Mouse (Mus musculus) lung, postnatal 0 days (tissue): ENCODE data around the gene Dhrs4. TPM values are rescaled to one million over a fixed set of nuclear protein-coding genes. Genes with fewer than 3 reads are reported as not detected.

Experiments used
- ATAC-seq: fragments of 200-750 bp; cut with Nextera tagmentation; 2 replicates; pipeline ENCODE4 v1.8.0; 2017; ENCODE audit warnings: moderate library complexity
- DNase-seq: peaks from one replicate; pipeline ENCODE4 v3.0.0-alpha.2; 2016; ENCODE audit warnings: low spot score
- H3K27ac ChIP-seq: fragments of 300-500 bp; sonication (generic); 2 replicates; pipeline ENCODE4 v1.5.1; 2014; ENCODE audit warnings: antibody characterized with exemption, mild to moderate bottlenecking, low read length, mixed read lengths
- H3K27me3 ChIP-seq: fragments of 300-500 bp; sonication (generic); replicated peaks from 2 replicates; pipeline ENCODE4 v1.6.1; 2014; ENCODE audit warnings: low read length, mixed read lengths; ENCODE audit not compliant: insufficient read depth
- H3K36me3 ChIP-seq: fragments of 300-500 bp; sonication (generic); 2 replicates; pipeline ENCODE4 v1.6.1; 2014; ENCODE audit warnings: low read length, mixed read lengths; ENCODE audit not compliant: insufficient read depth
- H3K4me1 ChIP-seq: fragments of 300-500 bp; sonication (generic); 2 replicates; pipeline ENCODE4 v1.6.1; 2014; ENCODE audit warnings: antibody characterized with exemption, low read depth, low read length, mixed read lengths; ENCODE audit not compliant: insufficient read depth
- H3K4me2 ChIP-seq: fragments of 300-500 bp; sonication (generic); replicated peaks from 2 replicates; pipeline ENCODE4 v1.6.1; 2014; ENCODE audit warnings: low read depth, mild to moderate bottlenecking, low read length, moderate library complexity, mixed read lengths
- H3K4me3 ChIP-seq: fragments of 300-500 bp; sonication (generic); 2 replicates; pipeline ENCODE4 v1.5.1; 2014; ENCODE audit warnings: low read depth, low read length
- H3K9ac ChIP-seq: fragments of 300-500 bp; sonication (generic); replicated peaks from 2 replicates; pipeline ENCODE4 v1.6.1; 2014; ENCODE audit warnings: low read depth, mild to moderate bottlenecking
- H3K9me3 ChIP-seq: fragments of 300-500 bp; sonication (generic); 2 replicates; pipeline ENCODE4 v1.6.1; 2016; ENCODE audit warnings: low read length, mixed read lengths
- CTCF ChIP-seq: IDR thresholded peaks from 2 replicates; pipeline ENCODE4 v1.5.1; 2016; ENCODE audit warnings: antibody characterized with exemption, mild to moderate bottlenecking
- EP300 ChIP-seq: IDR thresholded peaks from 2 replicates; pipeline ENCODE4 v1.6.1; 2016; ENCODE audit warnings: antibody characterized with exemption, mild to moderate bottlenecking, control low read depth
- WGBS: fragments of 180-500 bp; shearing (Covaris S2); extraction: QIAGEN DNeasy Blood & Tissue Kit; methylation state at CpG from one replicate; pipeline ENCODE4 v1.1.7; 2014; 5-methylcytosine and 5-hydroxymethylcytosine counted together
- polyA plus RNA-seq: library from polyadenylated mRNA; unstranded; fragments of >200 nt; fragmentation: Nextera tagmentation; extraction: Ambion mirVana; gene quantifications from 2 replicates; pipeline ENCODE4 v1.2.1, GENCODE M21; 2015

The Dhrs4 gene
- polyA plus RNA-seq, 1 experiment from 2014 or later: 54.8 TPM

DNA sequence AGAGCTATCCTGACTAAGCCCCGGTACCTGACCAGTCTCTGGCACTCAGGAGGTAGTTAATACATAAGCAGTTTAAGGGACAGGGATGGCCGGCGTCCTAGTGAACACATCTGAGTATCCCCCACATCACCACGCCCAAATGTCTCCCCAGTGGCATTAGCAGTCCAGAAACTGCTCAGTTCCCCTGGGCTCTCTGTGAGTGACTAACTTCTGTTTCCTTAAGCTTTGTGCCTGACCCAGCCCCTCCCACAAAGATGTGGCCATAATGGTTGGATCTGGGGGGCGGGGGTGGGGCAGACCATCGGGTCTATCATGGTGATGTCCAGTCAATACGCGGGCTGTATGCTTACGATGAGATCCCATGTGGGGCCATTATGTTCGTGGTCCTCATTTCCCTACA lies 31.0 kb downstream of the Dhrs4 start:
- 73% methylated on average over 10 of the region's 10 CpGs for WGBS
- H3K4me1 ChIP-seq: no peaks in the 10 kb centered on the region
- DNase-seq (no peak), ATAC-seq (no peak)
- no peak overlapping the region for H3K27ac ChIP-seq
- H3K4me2 ChIP-seq: no peak overlapping the region
- no peaks in the 10 kb centered on the region for H3K27me3 ChIP-seq
- H3K4me3 ChIP-seq: no peak overlapping the region
- no peak for TF ChIP-seq EP300
- no peaks in the 10 kb centered on the region for H3K36me3 ChIP-seq
- no peak overlapping the region for H3K9ac ChIP-seq
- no peaks in the 10 kb centered on the region for H3K9me3 ChIP-seq

DNA sequence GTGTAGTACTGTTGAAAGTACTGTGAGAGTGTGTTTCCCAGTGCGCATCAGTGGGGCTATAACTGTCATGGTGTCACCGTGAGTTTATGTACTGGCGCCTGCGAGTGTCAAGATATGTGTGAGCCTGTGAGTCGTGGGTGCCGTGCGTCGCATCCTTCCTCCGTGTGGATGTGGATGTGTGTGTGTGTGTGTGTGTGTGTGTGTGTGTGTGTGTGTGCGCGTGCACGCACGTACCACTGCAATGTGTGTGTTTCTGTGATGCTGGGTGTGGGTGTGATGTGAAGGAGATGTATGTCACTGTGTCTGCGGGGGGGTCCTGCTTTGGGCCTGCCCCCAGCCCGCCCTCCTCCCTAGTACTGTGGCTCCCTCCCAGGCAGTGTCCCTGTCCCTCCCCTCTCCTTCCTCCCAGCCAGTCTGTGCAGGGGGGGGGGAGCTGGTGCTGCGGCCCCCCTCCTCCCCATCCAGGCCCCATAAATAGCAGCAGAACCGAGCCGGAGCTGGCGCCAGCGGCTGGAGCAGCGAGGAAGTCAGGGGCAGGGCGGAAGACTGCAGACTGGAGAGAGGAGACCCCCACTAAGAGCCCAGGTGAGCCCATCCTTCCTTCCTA lies 31.7 kb downstream of the Dhrs4 start, which contains the start of gene Cpne6:
Gene Cpne6, plus strand, starts transcription at position 321 of the 607 bp plus-strand sequence.
- ATAC-seq: no peak
- Histone ChIP-seq H3K36me3 (no peaks in the 10 kb centered on the region), H3K9me3 (no peaks in the 10 kb centered on the region), H3K4me2 (no peak within 1 kb of the TSS), H3K9ac (no peak within 1 kb of the TSS), H3K27ac (no peak within 1 kb of the TSS), H3K4me3 (no peak within 1 kb of the TSS), H3K27me3 (no peaks in the 10 kb centered on the region), H3K4me1 (no peaks in the 10 kb centered on the region)
- DNase-seq: no peak
- 77% methylated on average over 16 of the region's 22 CpGs for WGBS
- no peak for TF ChIP-seq EP300
- TF ChIP-seq CTCF: no peak

DNA sequence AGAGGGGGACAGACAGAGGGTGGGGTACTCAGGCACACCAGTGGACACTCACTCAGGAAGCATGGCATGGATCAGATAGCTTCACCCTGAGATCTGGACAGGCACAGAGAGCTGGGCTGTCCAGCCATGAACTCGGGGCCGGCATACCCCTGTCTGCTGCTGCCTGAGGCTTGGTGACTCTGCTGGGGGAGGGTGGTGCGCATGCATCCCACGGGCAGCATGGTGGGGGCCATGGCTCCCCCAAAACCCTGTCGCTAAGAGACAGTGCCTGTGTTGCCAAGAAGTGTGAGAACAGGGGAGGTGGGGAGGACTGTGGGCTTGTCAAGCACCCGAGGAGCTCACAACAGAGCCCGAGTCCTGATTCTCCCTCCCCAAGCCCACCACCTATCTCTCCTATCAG lies 32.5 kb downstream of the Dhrs4 start:
- Histone ChIP-seq H3K9ac (no peak overlapping the region), H3K9me3 (no peaks in the 10 kb centered on the region), H3K36me3 (no peaks in the 10 kb centered on the region), H3K4me1 (no peaks in the 10 kb centered on the region), H3K4me2 (no peak overlapping the region), H3K27ac (no peak overlapping the region), H3K27me3 (no peaks in the 10 kb centered on the region), H3K4me3 (no peak overlapping the region)
- DNase-seq: no peak
- TF ChIP-seq EP300: no peak
- no peak for TF ChIP-seq CTCF
- no peak for ATAC-seq
- 45% methylated on average over 7 of the region's 7 CpGs for WGBS

DNA sequence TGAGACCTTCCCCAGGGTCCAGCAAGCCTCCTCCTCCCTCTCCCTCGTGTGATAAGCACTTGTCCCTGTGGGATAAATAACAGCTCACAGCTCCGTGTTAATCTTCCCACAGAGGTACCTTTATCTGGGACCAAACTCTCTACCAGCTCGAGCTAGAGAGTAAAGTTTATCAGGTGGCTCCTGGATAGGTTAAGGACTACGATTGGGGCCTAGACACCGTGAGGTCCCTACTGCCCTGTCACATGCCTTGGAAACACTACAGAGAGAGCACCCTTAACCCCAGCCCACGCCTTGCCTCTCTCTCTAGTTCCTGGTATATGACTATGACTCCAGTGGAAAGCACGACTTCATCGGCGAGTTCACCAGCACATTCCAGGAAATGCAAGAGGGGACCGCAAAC lies 35.4 kb downstream of the Dhrs4 start:
- 51% methylated on average over 10 of the region's 10 CpGs for WGBS
- TF ChIP-seq CTCF: no peak
- no peak for TF ChIP-seq EP300
- Histone ChIP-seq H3K27me3 (0 out of 2 replicates have a peak, but pooled peaks cover 1% of the 10 kb centered on the region), H3K27ac (no peak overlapping the region), H3K9ac (no peak overlapping the region), H3K4me2 (no peak overlapping the region), H3K4me3 (no peak overlapping the region), H3K9me3 (no peaks in the 10 kb centered on the region), H3K36me3 (no peaks in the 10 kb centered on the region), H3K4me1 (no peaks in the 10 kb centered on the region)
- DNase-seq: no peak
- ATAC-seq: no peak

DNA sequence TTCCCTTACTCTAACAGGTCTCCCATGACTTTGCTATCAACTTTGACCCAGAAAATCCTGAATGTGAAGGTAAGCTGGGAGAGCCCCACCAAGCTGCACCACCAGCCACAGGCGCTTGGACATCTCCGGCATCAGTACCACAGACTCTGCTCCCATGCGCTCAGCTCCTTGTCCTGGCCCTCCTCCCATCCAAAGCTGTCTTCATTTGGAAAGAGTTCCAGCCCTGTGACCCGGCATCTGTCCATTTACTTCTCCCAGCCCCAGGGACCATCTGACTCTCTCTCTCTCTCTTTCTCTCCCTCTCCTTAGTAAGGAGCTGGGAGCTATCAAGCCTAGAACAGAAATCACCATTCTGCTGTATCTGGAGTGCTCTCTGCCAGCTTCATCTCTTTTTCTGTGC lies 37.3 kb downstream of the Dhrs4 start:
- Histone ChIP-seq H3K27ac (no peak overlapping the region), H3K4me2 (no peak overlapping the region), H3K4me3 (no peak overlapping the region), H3K9ac (no peak overlapping the region), H3K4me1 (peaks cover 2% of the 10 kb centered on the region; the same call in 1 of the 2 replicates), H3K9me3 (no peaks in the 10 kb centered on the region), H3K36me3 (no peaks in the 10 kb centered on the region), H3K27me3 (peaks cover 15% of the 10 kb centered on the region; the same call in 1 of the 2 replicates)
- no peak for TF ChIP-seq EP300
- no peak for TF ChIP-seq CTCF
- ATAC-seq (no peak), DNase-seq (no peak)
- 87% methylated on average over 4 of the region's 4 CpGs for WGBS

DNA sequence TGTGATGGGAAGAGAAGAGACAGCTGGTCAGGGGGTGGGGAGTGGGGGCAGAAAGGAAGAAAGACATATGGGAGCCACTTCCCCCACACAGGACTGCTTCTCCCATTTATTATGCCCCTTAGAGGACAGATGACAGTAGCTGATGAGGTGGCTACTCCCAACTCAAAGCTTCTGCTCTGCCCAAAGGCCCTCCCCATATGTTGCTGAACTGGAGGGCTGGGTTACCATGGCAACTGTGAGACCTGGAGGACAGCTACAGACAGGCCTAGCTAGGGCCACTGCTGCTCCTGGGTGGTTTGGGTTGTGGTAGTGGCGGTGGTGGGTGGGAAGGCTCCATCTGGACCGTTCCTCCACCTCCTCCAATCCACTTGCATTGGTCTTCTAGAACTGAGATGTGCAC lies 40.3 kb downstream of the Dhrs4 start:
- DNase-seq (no peak), ATAC-seq (no peak; the same call in 1 of the 2 replicates)
- TF ChIP-seq CTCF: no peak
- no peak for TF ChIP-seq EP300
- H3K27me3 ChIP-seq: peaks cover 26% of the 10 kb centered on the region; the same call in 1 of the 2 replicates
- 41% methylated on average over 2 of the region's 2 CpGs for WGBS
- no peak overlapping the region for H3K27ac ChIP-seq
- no peaks in the 10 kb centered on the region for H3K36me3 ChIP-seq
- H3K4me1 ChIP-seq: peaks cover 5% of the 10 kb centered on the region; the same call in 1 of the 2 replicates
- H3K4me2 ChIP-seq: no peak overlapping the region
- no peak overlapping the region for H3K4me3 ChIP-seq
- no peak overlapping the region for H3K9ac ChIP-seq
- no peaks in the 10 kb centered on the region for H3K9me3 ChIP-seq

DNA sequence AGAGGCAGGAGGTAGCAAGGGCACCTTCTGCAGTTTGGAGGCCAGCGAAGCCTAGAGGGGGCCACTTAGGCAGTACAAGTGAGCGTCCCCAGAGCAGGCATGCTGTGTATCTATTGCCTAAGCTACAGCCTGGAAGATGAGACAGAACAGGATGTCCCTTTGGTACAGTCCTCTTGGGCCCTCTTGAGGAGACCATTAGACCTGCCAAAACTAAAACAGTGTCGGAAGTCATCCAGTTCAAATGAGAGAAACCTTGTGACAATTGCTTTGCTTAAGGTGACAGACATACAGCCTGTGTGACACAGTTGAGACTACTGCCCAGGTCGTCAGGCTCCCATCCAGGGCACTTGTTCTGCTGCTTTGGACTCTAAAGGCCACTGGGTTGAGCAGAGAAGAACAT lies 41.0 kb downstream of the Dhrs4 start:
- Histone ChIP-seq H3K9me3 (no peaks in the 10 kb centered on the region), H3K36me3 (no peaks in the 10 kb centered on the region), H3K4me3 (no peak overlapping the region), H3K27ac (no peak overlapping the region), H3K9ac (no peak overlapping the region), H3K27me3 (peaks cover 26% of the 10 kb centered on the region; the same call in 1 of the 2 replicates), H3K4me1 (peaks cover 5% of the 10 kb centered on the region; the same call in 1 of the 2 replicates), H3K4me2 (no peak overlapping the region)
- 68% methylated on average over 4 of the region's 4 CpGs for WGBS
- no peak for ATAC-seq
- no peak for TF ChIP-seq CTCF
- TF ChIP-seq EP300: no peak
- DNase-seq: no peak
